Mouse (Mus musculus) left cerebral cortex, postnatal 14 days (tissue): Measurements from ENCODE around the gene Gm28635. TPM values are rescaled to one million over a fixed set of nuclear protein-coding genes. Genes with fewer than 3 reads are reported as not detected.
A peak's percentile ranks its signal among the peaks of the same experiment; 100 is the strongest.
"Not testable (repeated sequence)": the region's sequence is repeated elsewhere in the genome, so short reads cannot be mapped to it uniquely, and the experiment has no call there.

Experiments
- DNase-seq, 2 experiments: peaks; one replicate each; pipeline ENCODE4 v3.0.0; 2021 to 2022; ENCODE audit warnings: low spot score in 2 of 2, mixed read lengths in 1 of 2
- intact Hi-C: fragments of 180-260 bp; cut with DNase I; formaldehyde crosslinking; loops from one replicate; pipeline ENCODE4 v1.15.1; 2025
- total RNA-seq, 2 experiments: library from RNA; stranded (reverse); gene quantifications; 2 replicates each; pipeline ENCODE4 v1.2.3; 2021

Gene Gm28635
- total RNA-seq, 2 experiments from 2014 or later, result 1.8 to 3.5 TPM

DNA sequence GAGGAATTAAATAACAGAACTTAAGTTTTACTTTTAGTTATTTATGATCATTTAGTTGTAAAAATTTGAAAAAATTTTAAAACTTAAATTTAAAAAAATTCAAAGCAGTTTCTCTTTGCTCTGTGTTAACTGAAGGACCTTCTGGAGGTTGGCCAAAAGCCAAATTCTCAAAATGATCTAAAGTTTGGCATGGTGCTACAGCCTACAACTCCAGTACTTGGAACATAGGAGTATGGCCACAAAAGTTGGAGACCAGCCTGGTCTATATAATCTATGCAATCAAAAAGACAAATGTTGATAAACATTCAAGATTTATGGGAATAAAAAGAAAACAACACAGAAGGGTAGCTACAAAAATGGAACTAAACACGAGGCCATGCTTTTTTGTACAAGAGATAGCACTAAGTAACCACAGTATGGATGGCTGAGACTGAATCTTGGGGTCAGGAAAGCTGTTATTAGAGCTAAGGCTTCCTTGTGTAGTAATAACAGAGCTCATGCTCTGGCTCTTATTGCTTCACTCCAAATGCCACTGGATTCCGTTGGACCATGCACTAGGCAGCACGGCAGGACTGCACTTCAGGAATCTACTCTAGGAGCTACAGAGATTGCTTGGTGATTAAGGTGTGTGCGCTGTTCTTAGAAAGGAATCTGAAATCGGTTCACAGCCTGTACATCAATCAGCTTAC, 17.3 kb upstream of the Gm28635 start:
- intact Hi-C loops, result no loop called here

DNA sequence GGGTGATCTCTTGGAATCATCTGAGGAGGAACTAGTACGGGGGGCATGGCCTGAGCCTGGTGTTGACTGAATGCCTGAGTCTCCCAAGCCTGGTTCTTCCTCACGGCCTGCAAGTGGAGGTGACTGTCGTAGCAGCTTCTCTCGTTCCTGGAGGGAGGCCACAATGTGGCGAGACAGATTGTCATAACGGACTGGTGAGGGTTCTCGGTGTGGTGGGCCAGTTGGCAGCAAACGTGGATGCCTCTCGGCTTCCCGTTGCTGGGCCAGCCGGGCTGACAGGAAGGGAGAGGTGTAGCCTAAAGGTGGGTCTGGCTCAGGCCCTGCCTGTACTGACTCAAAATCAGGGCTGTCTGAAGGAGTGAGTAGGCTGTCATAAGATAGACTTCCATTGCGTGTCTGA, 12.2 kb upstream of the Gm28635 start:
- intact Hi-C loops, result no loop called here
- DNase-seq, result no peak

More for the DNA sequence above, 17.3 kb upstream of the Gm28635 start:
- no peak for DNase-seq

DNA sequence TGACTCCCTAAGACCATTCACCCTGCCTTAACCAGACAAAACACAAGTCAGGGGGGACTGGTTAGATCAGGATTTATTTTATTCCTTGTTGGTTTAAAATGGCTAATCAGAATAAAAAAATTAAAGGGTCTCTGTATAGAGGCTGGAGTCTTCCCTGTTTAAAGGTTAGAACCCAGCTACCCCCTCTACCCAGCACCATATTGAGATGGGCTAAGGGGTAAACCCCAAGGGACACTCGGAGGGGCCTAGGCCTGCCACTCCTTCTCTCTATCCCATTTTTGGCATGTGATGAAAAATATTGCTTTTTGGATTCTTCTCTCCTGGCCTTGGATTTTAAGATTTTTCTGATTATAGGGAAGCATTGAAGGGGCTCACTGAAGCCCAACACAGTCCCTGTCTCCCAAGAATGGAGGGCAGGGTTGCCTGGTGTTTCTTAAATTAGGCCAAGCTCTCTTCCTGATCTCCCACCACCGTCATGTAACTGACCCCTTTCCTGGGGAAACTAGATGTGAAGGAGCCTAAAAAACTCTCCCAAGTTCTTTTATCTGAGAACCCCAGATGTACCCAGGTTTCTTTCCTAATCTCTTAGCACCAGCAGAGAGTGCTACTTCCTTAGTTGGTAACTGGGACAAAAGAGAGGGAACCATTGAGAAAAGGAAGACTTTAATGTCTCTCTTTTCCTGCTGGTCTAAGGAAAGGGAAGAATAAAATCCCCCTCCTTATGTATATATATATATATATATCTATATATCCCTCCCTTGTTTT, 10.4 kb upstream of the Gm28635 start:
- DNase-seq, result no peak
- intact Hi-C loops, result no loop called here

DNA sequence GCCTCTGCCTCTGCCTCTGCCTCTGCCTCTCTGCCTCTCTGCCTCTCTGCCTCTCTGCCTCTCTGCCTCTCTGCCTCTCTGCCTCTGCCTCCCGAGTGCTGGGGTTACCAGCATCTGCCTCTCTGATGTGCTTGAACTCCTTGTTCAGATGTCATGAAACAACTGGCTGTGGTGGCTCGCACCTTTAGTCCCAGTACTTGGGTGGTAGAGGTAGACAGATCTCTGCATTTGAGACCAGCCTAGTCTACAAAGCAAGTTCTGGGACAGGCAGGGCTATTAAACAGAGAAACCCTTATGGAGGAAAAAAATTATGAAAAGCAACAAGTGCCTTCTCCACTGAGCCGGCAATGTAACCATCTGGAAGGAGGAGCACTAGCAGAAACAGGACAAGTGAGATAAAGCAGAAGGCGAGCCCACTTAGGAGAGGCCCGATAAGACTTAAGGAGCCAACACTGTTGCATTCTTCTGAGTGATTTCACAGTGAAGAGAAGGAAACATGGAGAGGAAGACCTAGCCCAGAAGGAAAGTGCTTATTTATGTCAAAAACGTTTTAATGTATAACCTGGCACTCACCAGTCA, 4.9 kb upstream of the Gm28635 start:
- intact Hi-C loops, result no loop called here
- no peak for DNase-seq

DNA sequence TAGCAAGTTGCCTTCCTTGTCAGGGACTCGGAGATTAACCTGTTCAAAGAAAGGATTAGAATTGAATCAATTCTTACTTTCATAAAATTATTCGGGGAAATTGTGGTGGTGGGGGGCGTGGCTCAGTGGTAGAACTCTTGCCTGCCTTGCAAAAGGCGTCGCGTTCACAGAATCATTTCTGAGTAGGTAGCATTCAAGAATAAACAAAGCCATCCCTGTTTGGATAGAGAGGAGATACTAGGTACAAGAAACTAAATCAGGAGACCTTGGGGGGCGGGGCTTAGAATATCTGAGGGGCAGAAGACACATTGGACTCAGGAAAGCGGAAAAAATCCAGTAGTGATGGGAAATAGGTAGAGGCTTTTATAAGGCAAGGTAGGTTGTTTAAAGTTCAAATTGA, 1.2 kb upstream of the Gm28635 start, which contains the start of gene Tmx2:
Tmx2 (minus strand) TSS at position 125 of the 400 bp plus-strand sequence.
- intact Hi-C loops, result loop anchor here (5.0 kb wide), 1 partner anchor 33 kb away; no protein-coding TSS in a partner anchor
- DNase-seq, result no peak

DNA sequence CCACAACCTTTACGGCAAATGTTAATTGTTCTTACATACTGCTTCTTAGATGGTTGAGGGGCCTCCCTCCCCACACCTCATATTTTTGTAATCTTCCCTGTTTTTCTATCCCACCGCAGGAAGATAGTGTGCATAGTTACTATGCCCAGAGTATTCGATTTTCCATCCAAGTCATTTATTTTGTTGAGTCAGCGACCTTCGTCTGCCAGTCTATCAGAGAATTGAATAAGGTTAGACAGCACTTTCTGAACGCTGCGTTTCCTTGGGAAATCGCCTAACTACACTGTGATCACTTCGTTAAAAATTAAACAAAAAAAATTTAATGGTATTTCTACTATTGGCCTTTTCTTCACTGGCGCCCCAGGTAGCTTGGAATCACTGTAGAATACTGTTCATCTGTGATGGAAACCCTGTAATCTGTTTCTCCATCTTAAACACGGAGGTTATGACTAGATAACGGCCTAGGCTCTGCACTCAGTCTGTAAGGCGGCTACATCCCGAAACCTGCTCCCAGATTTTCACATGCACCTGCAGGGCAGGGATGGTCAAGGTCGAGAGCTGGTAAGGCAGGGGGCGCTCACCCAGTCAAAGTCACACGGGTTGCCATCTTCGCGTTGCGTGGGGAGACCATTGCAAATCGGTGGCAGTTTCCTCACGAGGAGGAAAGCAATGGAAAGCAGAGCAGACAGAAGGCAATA, 422 bp downstream of the Gm28635 start:
- no peak for DNase-seq
- intact Hi-C loops, result loop anchor here (5.0 kb wide), 1 partner anchor 35 kb away; no protein-coding TSS in a partner anchor

DNA sequence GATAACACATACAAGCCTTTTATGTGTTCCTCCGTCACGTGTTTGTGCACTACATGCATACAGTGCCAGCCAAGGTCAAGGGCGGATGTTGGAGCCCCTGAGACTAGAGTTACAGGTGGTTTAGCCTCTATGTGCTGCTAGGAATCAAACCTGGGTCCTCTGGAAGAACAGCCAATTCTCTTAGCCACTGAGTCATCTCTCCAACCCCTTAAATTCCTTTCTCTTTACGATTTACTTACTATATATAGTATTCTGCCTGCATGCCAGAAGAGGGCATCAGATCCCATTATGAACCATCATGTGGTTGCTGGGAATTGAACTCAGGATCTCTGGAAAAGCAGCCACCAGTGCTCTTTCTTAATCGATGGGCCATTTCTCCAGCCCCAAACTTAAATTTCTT, 6.3 kb downstream of the Gm28635 start:
- intact Hi-C loops, DNase-seq: not testable (repeated sequence)

DNA sequence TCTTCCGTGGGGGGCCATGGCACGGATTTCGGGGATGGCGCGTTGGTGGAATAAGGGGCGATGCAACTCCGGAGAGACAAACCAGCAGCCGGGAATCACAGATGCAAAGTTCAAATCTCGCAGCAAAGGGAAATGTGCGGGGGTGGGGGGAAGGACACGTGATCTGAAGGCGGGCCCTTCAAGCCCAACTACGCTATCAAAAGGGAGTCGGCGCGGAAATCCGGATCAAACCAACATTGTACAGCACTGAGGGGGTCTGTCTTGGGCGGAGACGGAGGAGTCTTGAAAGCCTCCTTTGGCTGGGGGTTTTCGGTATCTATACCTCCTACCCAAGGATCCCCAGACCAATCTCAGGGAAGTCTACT, 7.3 kb downstream of the Gm28635 start, which contains the start of gene Selenoh:
Selenoh (minus strand) TSS at position 202 of the 365 bp plus-strand sequence.
- intact Hi-C loops, result no loop called here
- peak; percentile 92 to 96 for DNase-seq

DNA sequence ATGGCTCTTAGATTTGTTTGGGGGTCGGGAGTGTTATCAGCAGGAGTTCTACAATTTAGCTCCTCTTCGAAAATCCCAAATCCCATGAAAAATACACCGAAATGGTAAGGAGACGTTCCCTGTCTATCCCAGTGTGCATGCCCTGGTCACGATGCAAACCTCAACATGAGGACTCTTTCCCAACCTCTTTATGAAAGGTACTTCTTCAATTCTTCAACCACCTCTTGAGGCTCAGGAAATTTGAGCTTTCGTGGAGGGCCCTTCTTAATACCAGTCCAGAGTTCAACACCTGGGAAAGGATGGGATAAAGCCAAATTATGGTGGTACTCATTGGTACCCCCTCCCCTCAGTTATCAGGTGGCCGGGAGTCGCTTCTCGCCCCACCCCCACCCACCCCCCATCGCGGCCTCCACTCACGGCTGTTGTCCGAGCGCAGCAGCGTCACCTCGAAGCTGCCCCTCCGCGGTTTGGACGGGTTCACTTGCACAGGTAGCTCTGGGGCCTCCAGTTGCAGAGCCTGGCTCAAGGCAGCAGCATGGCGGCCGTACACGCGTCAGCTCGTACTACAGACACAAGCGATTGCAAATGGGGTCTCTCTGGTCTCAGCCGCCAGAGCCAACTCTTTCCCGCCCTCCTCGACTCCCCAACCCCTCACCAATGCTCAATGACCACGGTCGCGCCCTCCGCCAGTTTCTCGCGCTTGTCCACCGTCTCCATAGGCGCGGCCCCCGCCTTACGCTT, 7.8 kb downstream of the Gm28635 start:
- DNase-seq, result no peak
- intact Hi-C loops, result no loop called here

DNA sequence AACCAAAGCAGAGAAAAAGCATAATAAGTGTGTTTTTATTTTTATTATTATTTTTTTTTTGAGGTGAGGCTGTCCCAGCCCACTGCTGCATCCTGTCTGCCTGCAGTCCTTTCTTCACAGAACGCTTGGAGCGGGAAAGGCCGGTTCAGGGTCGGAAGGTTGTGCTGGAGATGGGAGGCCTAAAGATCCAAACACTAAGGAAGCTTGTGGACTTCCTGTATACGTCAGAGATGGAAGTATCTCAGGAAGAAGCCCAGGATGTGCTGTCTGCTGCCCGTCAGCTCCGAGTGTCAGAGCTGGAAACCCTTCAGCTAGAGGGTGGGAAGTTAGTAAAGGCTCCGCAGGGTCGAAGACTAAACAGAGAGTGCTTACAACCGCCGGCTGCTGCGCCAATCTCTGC, 11.8 kb downstream of the Gm28635 start:
- DNase-seq, result no peak
- intact Hi-C loops, result no loop called here

DNA sequence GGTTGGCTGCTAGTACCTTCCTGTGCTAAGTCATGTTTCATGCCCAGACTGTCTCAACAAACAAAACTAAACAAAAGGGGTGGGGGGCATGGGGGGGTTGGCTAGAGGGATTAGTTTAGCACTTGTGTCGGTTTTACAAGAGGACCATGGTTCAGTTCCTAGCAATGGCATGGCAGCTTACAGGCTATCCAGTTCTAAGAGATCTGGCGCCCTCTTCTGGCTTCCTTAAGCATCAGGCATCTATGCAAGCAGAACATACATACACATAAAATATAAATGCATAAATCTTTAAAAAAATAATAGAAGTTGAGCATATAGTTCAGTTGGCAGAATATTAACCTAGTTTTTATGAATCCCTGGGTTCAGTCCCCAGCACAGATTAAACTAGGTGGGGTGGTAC, 15.0 kb downstream of the Gm28635 start:
- peak in 1 of 2 experiments; percentile 26 for DNase-seq

DNA sequence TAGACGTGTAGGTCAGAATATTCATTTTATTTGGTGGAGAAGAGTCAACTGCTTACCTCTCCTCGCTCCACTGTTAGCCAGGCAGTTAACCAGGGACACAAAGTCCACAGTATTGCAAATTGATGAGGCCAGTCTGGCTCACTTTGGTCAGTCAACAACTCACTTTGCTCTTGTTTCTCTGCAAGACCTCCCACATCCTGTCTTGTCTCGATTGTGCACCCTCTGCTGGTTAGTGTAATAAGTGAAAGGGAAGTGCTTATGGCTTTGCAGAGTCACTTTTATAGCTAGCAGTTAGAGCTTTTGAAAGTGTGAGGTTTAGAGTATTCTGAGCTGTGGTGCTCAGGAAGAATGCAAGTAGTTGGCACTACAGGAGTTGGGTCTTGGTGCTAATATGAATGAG, 17.6 kb downstream of the Gm28635 start:
- intact Hi-C loops, result loop anchor here (5.0 kb wide), 2 partner anchors 43 to 203 kb away; no protein-coding TSS in a partner anchor
- peak; percentile 65 to 67 for DNase-seq

More for the DNA sequence above, 15.0 kb downstream of the Gm28635 start:
- intact Hi-C loops, result loop anchor here (5.0 kb wide), 2 partner anchors 46 to 206 kb away; no protein-coding TSS in a partner anchor

DNA sequence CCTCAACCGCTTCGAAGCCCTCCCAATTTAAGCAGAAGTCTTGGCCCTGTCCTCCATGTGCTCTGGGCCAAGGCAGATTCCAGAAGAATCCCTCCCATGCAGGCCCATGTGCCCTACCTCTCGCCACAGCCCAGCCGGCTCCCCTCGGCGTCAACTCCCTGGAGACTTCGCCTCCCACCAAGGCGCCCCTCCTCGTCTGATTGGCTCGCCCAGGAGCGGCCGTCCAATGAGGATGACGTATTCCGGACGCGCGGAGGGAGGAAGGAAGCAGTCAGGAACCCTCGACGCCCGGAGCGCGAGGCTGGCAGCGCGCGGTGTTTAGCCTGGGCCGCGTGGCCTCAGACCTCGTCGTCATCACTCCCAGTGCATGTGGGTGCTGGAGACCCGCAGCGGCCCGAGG, 19.0 kb downstream of the Gm28635 start, which contains the start of gene Btbd18:
Btbd18 (plus strand) TSS at position 274 of the 400 bp plus-strand sequence.
- DNase-seq, result no peak
- intact Hi-C loops, result no loop called here

DNA sequence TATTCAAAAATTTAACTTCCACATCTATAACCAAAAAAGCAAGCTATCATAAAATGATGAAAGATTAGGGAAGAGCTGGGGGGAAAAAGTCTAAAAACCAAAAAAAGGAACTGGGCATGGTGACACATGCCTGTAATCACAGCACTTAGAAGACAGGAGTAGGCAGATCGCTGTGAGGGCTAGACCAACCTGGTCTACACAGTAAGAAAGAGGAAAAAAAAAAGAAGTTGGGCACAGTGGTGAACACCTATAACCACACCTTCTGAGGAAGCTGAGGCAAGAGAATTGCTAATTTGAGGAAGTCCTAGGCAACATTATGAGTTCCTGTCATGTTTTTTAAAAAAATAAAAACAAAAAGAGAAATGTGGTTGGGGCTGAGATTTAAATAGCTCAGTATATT, 22.0 kb downstream of the Gm28635 start:
- intact Hi-C loops, result no loop called here
- no peak for DNase-seq

DNA sequence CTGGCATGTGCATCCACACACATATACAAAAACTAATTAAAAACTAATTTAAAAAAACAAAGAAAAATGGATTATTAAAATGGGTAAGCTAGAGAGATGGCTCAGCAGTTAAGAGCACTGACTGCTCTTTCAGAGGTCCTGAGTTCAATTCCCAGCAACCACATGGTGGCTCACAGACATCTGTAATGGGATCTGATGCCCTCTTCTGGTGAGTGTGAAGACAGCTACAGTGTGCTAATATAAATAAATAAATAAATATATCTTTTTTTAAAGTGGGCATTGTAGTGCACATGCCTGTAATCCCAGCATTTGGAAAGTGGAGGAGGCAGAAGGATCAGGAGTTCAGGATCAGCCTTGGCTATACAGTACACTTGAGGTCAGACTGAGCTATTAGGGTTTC, 24.5 kb downstream of the Gm28635 start:
- intact Hi-C loops, result no loop called here
- DNase-seq, result no peak

DNA sequence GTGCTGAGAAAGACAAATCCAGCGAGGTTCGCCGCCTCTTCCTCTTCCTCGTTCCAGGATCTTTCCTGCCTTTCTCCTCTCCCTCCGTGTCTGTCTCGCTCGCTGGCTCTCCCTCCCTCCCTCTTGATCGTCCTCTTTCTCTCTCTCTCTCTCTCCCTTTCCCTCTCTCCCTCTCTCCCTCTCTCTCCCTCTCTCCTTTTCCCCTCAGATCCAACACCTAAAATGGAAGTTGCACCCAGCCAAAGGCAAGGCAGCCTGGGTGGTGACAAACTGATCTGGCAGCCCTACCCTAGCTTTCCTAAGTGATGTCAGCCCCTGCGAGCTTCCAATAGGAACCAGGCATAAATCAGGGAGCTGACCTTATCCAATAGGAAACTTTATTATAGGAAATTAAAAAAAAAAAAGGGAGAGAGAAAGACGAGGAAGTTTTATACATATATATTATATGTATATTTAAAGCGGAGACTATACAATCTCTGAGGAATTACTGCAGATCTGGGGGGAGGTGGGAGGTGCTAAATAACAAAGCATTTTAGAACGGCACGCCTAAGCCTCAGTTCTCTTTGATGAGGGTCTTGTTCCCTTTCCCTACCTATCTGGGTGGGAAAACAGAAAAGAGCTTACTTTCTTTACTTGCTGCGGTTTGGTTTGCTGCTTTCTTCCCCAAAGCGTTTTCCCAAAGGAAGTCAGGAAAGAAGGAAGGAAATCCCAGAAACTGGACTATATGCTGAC, 27.2 kb downstream of the Gm28635 start, which contains the start of gene Ctnnd1:
Ctnnd1 (minus strand) TSS at position 302 of the 732 bp plus-strand sequence.
- peak; percentile 87 to 94 for DNase-seq
- intact Hi-C loops, result no loop called here

DNA sequence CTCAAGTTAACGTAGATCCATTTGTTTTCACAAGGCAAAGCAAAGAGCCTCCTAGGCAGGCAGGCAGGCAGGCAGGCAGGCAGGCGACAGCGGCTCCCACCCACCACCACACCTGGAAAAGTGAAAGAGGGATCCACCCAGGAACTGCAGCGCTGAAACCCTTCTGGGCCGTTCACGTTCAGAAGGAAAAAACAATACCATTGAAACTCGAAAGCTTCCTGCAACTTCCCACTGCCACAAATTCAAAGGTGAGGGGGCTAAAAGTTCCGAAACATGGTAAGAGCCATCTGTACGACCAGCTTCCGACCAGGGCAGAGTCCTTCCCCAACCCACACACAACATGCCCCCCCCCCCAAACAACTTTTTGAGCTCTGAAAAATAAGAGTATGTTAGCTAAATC, 28.2 kb downstream of the Gm28635 start:
- no peak for DNase-seq
- intact Hi-C loops, result loop anchor here (2.0 to 5.0 kb wide), 2 partner anchors 15 to 92 kb away; no protein-coding TSS in a partner anchor

DNA sequence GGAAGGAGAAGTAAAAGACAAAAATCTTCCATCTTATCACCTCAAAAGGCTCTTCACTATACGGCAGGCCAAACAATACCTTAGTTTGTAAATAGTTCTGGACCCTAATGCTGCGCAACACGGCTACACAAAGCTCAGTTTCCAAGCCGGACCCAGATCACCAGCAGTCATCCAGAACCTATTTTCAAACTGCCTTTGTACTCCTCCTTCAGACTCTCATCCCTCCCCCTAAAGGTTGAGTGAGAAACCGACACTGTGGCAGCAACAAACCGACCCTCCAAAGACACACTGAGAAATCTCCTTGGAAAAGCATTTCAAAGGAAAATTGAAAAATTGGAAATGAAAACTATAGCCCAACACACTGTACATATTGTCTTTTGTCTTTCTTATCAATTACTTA, 29.5 kb downstream of the Gm28635 start:
- no peak for DNase-seq
- intact Hi-C loops, result loop anchor here (2.0 to 5.0 kb wide), 2 partner anchors 14 to 91 kb away; no protein-coding TSS in a partner anchor
